Mouse (Mus musculus): ENCODE data around the gene Dnajc1. TPM values are rescaled to one million over a fixed set of nuclear protein-coding genes. Genes with fewer than 3 reads are reported as not detected.

Dnajc1 gene
- polyA plus RNA-seq, 1 experiment from 2014 or later: 20.8 TPM

- Histone ChIP-seq H3K9me3 (ENCODE audit: control insufficient read depth, low read length) (no peaks in the 10 kb centered on the region), H3K4me2 (ENCODE audit: low read depth, low read length) (no peak overlapping the region), H3K4me3 (ENCODE audit: low read depth, low read length) (no peak overlapping the region), H3K36me3 (ENCODE audit: control insufficient read depth, insufficient read depth, low read length) (peaks cover 13% of the 10 kb centered on the region), H3K27ac (ENCODE audit: low read depth, low read length) (no peak overlapping the region), H3K4me1 (ENCODE audit: control insufficient read depth, insufficient read depth, low read length) (no peaks in the 10 kb centered on the region), H3K9ac (replicated peaks; ENCODE audit: low read depth, low read length) (no peak overlapping the region), H3K27me3 (ENCODE audit: control insufficient read depth, insufficient read depth, low read length) (no peaks in the 10 kb centered on the region)
- WGBS: 83% methylated on average over 3 of the region's 3 CpGs
- ATAC-seq (ENCODE audit: low read depth): no peak
These were observed 233.2 kb downstream of the Dnajc1 start for GRCm38 (mm10) chr2:18159426-18159825.

GRCm38 (mm10) chr2:18156131-18156530, 236.5 kb downstream of the Dnajc1 start:
- 90% methylated on average over 3 of the region's 3 CpGs for WGBS
- Histone ChIP-seq H3K4me2 (ENCODE audit: low read depth, low read length) (no peak overlapping the region), H3K9ac (replicated peaks; ENCODE audit: low read depth, low read length) (no peak overlapping the region), H3K27me3 (ENCODE audit: control insufficient read depth, insufficient read depth, low read length) (no peaks in the 10 kb centered on the region), H3K27ac (ENCODE audit: low read depth, low read length) (no peak overlapping the region), H3K4me3 (ENCODE audit: low read depth, low read length) (no peak overlapping the region), H3K36me3 (ENCODE audit: control insufficient read depth, insufficient read depth, low read length) (peaks cover 3% of the 10 kb centered on the region), H3K9me3 (ENCODE audit: control insufficient read depth, low read length) (no peaks in the 10 kb centered on the region), H3K4me1 (ENCODE audit: control insufficient read depth, insufficient read depth, low read length) (no peaks in the 10 kb centered on the region)
- no peak for ATAC-seq (ENCODE audit: low read depth)

Data from neural tube, embryonic 14.5 days (tissue).